Mouse (Mus musculus) small intestine, adult 2 months (tissue): ENCODE results near the gene Gzmd.

Experiments
- CTCF ChIP-seq: fragments of 200-500 bp; IDR thresholded peaks from 2 replicates; pipeline ENCODE4 v1.5.1; 2012; ENCODE audit warnings: low read depth, mild to moderate bottlenecking, control low read depth, inconsistent platforms, low read length, moderate library complexity, mixed read lengths; ENCODE audit not compliant: insufficient replicate concordance, insufficient read length; ENCODE audit errors: extremely low read depth
- POLR2A ChIP-seq: fragments of 200-500 bp; IDR thresholded peaks from 2 replicates; pipeline ENCODE4 v1.6.1; 2012; ENCODE audit warnings: low read depth, mild to moderate bottlenecking, control low read depth, inconsistent platforms, low read length, moderate library complexity

- TF ChIP-seq POLR2A (no peak), CTCF (0 out of 2 replicates have a peak, but pooled peaks have one; percentile 6)
Measured at GRCm38 (mm10) chr14:56155340-56155739, 22.9 kb upstream of the Gzmd start.
